Mouse (Mus musculus) MN1 (cell line): ENCODE results near the gene Sh3d19.

Experiments used
- DNase-seq: peaks from one replicate; pipeline ENCODE4 v3.0.0-alpha.2; 2016; ENCODE audit warnings: low spot score

Gene Sh3d19

GRCm38 (mm10) chr3:86141366-86141765, 170.5 kb downstream of the Sh3d19 start:
- peak; percentile 39 for DNase-seq

GRCm38 (mm10) chr3:86141886-86142262, 171.0 kb downstream of the Sh3d19 start:
- DNase-seq: no peak

GRCm38 (mm10) chr3:86142263-86142933, 171.5 kb downstream of the Sh3d19 start, which contains the start of gene Rps3a1:
Gene Rps3a1 (minus strand): TSS chr3:86142702.
- DNase-seq: peak; percentile 99

- no peak for DNase-seq
Measured at GRCm38 (mm10) chr3:86142934-86143317, 172.0 kb downstream of the Sh3d19 start.

GRCm38 (mm10) chr3:86143343-86143742, 172.4 kb downstream of the Sh3d19 start:
- no peak for DNase-seq

- DNase-seq: no peak
Measured at GRCm38 (mm10) chr3:86149063-86149462, 178.2 kb downstream of the Sh3d19 start.

GRCm38 (mm10) chr3:86149521-86149920, 178.6 kb downstream of the Sh3d19 start:
- DNase-seq: no peak

GRCm38 (mm10) chr3:86168841-86169425, 198.0 kb downstream of the Sh3d19 start:
- no peak for DNase-seq

GRCm38 (mm10) chr3:86179714-86180113, 208.8 kb downstream of the Sh3d19 start:
- no peak for DNase-seq
